9 mouse cellular contexts compared by ENCODE assay signal in the genomic region with DNA sequence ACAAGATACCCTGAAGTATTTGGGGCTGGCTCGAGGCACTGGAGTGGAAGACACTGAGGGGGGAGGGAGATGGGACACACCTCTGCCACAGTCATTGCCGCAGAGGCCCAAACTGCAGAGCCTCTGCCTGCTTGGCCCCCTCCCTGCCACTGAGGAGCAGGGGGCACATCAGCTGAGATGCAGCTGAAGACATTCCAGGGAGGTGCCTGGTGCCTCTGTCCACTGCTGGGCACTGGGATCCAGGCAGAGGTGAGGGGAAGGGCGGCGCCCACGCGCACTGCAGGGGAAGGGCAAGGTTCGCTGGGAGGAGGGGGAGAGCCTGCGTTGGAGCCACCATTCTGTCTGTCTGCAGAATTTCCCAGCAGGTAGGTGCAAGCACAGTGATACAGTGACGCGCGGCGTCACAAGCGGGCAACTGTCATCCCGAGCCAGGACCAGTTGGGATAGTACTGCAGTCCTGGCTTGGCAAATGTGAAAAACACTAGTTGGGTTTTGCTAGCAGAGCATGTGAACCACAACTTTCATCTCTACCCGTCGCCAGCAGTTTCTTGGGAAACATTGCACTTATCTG. TPM values are rescaled to one million over a fixed set of nuclear protein-coding genes. Genes with fewer than 3 reads are reported as not detected.
A peak's percentile ranks its signal among the peaks of the same experiment; 100 is the strongest.
DNase-seq lines count a peak whose midpoint lies in the region; ATAC-seq and TF ChIP-seq lines count a peak whose summit lies in the region.
"Had no signal": no experiment of that assay in that cellular context is flagged by ENCODE, and none has a peak within 500 bp of the region (broad histone marks: within the 10 kb centered on the region; RNA-seq: fewer than 3 reads in every experiment).

No protein-coding gene starts in this region.

- no peaks in the 10 kb centered on the region for H3K9me3 ChIP-seq in liver, embryonic 11.5 days (ENCODE audit: control insufficient read depth, low read length)
- no peaks in the 10 kb centered on the region for H3K9me3 ChIP-seq in liver, postnatal 0 days (ENCODE audit: low read length)
- no peaks in the 10 kb centered on the region for H3K9me3 ChIP-seq in hindbrain, embryonic 13.5 days
- no peaks in the 10 kb centered on the region for H3K9me3 ChIP-seq in midbrain, embryonic 15.5 days

- no peak for ATAC-seq in liver, embryonic 11.5 days (replicated peaks; ENCODE audit: low FRiP score)
- ATAC-seq in liver, postnatal 0 days = no peak
- ATAC-seq in hindbrain, embryonic 13.5 days (ENCODE audit: low FRiP score) = no peak
- ATAC-seq in midbrain, embryonic 15.5 days (replicated peaks) = peak; percentile 73

- no peak for TF ChIP-seq POLR2A in cerebellum, adult 2 months (IDR thresholded peaks at IDR 0.05; ENCODE audit: borderline replicate concordance, insufficient read depth, low read length)

- H3K27me3 ChIP-seq in liver, embryonic 11.5 days (replicated peaks; ENCODE audit: control insufficient read depth, insufficient read depth, low read length) = peaks cover 15% of the 10 kb centered on the region
- 0 out of 2 replicates have a peak, but pooled peaks cover 23% of the 10 kb centered on the region for H3K27me3 ChIP-seq in liver, postnatal 0 days (ENCODE audit: insufficient read depth, low read length)
- peaks cover 29% of the 10 kb centered on the region for H3K27me3 ChIP-seq in hindbrain, embryonic 13.5 days
- H3K27me3 ChIP-seq in midbrain, embryonic 15.5 days (replicated peaks) = peaks cover 7% of the 10 kb centered on the region; the same call in 1 of the 2 replicates
- no peaks in the 10 kb centered on the region; the same call in 1 of the 2 replicates for H3K27me3 ChIP-seq in cerebellum, adult 2 months (ENCODE audit: control insufficient read depth, insufficient read depth, low read length)

- peak; percentile 1 for DNase-seq in adrenal gland, postnatal 10 days
- DNase-seq in adrenal gland, postnatal 14 days = no peak
- no peak for DNase-seq in liver, embryonic 11.5 days (ENCODE audit: low spot score)
- DNase-seq in liver, postnatal 0 days = no peak
- DNase-seq in left cerebral cortex, postnatal 4 days = no peak
- no peak for DNase-seq in cerebellum, adult 2 months
- DNase-seq: lung, adult 2 months had no signal

- no peaks in the 10 kb centered on the region for H3K36me3 ChIP-seq in liver, embryonic 11.5 days (ENCODE audit: control insufficient read depth, insufficient read depth, low read length)
- H3K36me3 ChIP-seq in liver, postnatal 0 days (replicated peaks; ENCODE audit: insufficient read depth, low read length) = no peaks in the 10 kb centered on the region
- no peaks in the 10 kb centered on the region for H3K36me3 ChIP-seq in hindbrain, embryonic 13.5 days
- no peaks in the 10 kb centered on the region for H3K36me3 ChIP-seq in midbrain, embryonic 15.5 days (replicated peaks)

- TF ChIP-seq EP300 in liver, postnatal 0 days (IDR thresholded peaks at IDR 0.05; ENCODE audit: low read depth) = no peak

- H3K9ac ChIP-seq in liver, embryonic 11.5 days (ENCODE audit: low read depth, low read length) = no peak overlapping the region
- H3K9ac ChIP-seq in liver, postnatal 0 days (replicated peaks) = no peak overlapping the region
- no peak overlapping the region for H3K9ac ChIP-seq in hindbrain, embryonic 13.5 days
- no peak overlapping the region for H3K9ac ChIP-seq in midbrain, embryonic 15.5 days

- H3K4me2 ChIP-seq in liver, embryonic 11.5 days = peak overlapping the region; percentile 31
- no peak overlapping the region for H3K4me2 ChIP-seq in liver, postnatal 0 days (ENCODE audit: low read depth, low read length)
- peak overlapping the region; percentile 46 for H3K4me2 ChIP-seq in hindbrain, embryonic 13.5 days
- peak overlapping the region; percentile 48 for H3K4me2 ChIP-seq in midbrain, embryonic 15.5 days

- H3K27ac ChIP-seq in liver, embryonic 11.5 days (ENCODE audit: low read depth, low read length) = no peak overlapping the region
- no peak overlapping the region for H3K27ac ChIP-seq in liver, postnatal 0 days (ENCODE audit: low read depth)
- H3K27ac ChIP-seq in hindbrain, embryonic 13.5 days = no peak overlapping the region
- H3K27ac ChIP-seq in midbrain, embryonic 15.5 days = no peak overlapping the region
- H3K27ac ChIP-seq in cerebellum, adult 2 months (ENCODE audit: insufficient read depth, low read length) = no peak overlapping the region

- no peaks in the 10 kb centered on the region for H3K4me1 ChIP-seq in liver, embryonic 11.5 days (replicated peaks; ENCODE audit: control insufficient read depth, insufficient read depth, low read length)
- no peaks in the 10 kb centered on the region for H3K4me1 ChIP-seq in liver, postnatal 0 days (ENCODE audit: insufficient read depth)
- peaks cover 10% of the 10 kb centered on the region; the same call in 1 of the 2 replicates for H3K4me1 ChIP-seq in hindbrain, embryonic 13.5 days (replicated peaks)
- peaks cover 5% of the 10 kb centered on the region; the same call in 1 of the 2 replicates for H3K4me1 ChIP-seq in midbrain, embryonic 15.5 days
- H3K4me1 ChIP-seq in cerebellum, adult 2 months (ENCODE audit: control insufficient read depth, insufficient read depth, low read length) = no peaks in the 10 kb centered on the region

- intact Hi-C loops in left cerebral cortex, postnatal 4 days (cut with DNase I) = no loop called here

- TF ChIP-seq CTCF in liver, postnatal 0 days (IDR thresholded peaks at IDR 0.05; ENCODE audit: low read depth) = no peak
- TF ChIP-seq CTCF in cerebellum, adult 2 months (IDR thresholded peaks at IDR 0.05; ENCODE audit: borderline replicate concordance, insufficient read depth, low read depth, low read length) = no peak

- peak overlapping the region; percentile 10; the same call in 1 of the 2 replicates for H3K4me3 ChIP-seq in liver, embryonic 11.5 days (ENCODE audit: low read depth, low read length)
- no peak overlapping the region for H3K4me3 ChIP-seq in liver, postnatal 0 days (ENCODE audit: low read depth, low read length)
- peak overlapping the region; percentile 25 for H3K4me3 ChIP-seq in hindbrain, embryonic 13.5 days
- H3K4me3 ChIP-seq in midbrain, embryonic 15.5 days = peak overlapping the region; percentile 30
- H3K4me3 ChIP-seq in cerebellum, adult 2 months (replicated peaks; ENCODE audit: insufficient read depth, low read depth, low read length) = no peak overlapping the region

- WGBS in liver, embryonic 11.5 days = 23% methylated on average over 16 of the region's 16 CpGs
- 20% methylated on average over 16 of the region's 16 CpGs for WGBS in liver, postnatal 0 days (ENCODE audit: insufficient replicate concordance)
- WGBS in hindbrain, embryonic 13.5 days = 13% methylated on average over 16 of the region's 16 CpGs
- 28% methylated on average over 16 of the region's 16 CpGs for WGBS in midbrain, embryonic 15.5 days
- 4% methylated on average over 16 of the region's 16 CpGs for WGBS in cerebellum, adult 2 months

RNA-seq across cellular contexts. Expression of a gene that starts 0.9 kb away (rescaled TPM):
- total RNA-seq in adrenal gland, postnatal 10 days (2021) = 10 to 100 TPM; 13.6 to 18.4 TPM
- total RNA-seq in adrenal gland, postnatal 14 days (2021) = 15.2 and 17.1 TPM in 2 replicates
- polyA plus RNA-seq in liver, embryonic 11.5 days (2014; fragmentation: Nextera tagmentation; extraction: Ambion mirVana) = 1.7 and 1.8 TPM in 2 replicates
- not detected in 2 replicates for polyA plus RNA-seq in liver, postnatal 0 days (2015; fragmentation: Nextera tagmentation; extraction: Ambion mirVana)
- 0.78 and 1.1 TPM in 2 replicates for polyA plus RNA-seq in hindbrain, embryonic 13.5 days (2015; fragmentation: Nextera tagmentation; extraction: Ambion mirVana)
- polyA plus RNA-seq in midbrain, embryonic 15.5 days (2015; fragmentation: Nextera tagmentation; extraction: Ambion mirVana) = 1.5 and 2.0 TPM in 2 replicates
- 1 to 10 TPM; 2.4 to 5.5 TPM for total RNA-seq in left cerebral cortex, postnatal 4 days (2021)
- 1.3 and 1.7 TPM in 2 replicates for polyA plus RNA-seq in cerebellum, adult 2 months (2012; rRNA removed)
- polyA plus RNA-seq: lung, adult 2 months had no signal

Comparison
In these comparisons a context has a peak if more than half of its experiments do, and no peak if none do; other contexts are left out.
1. H3K4me3 ChIP-seq: peak in liver, embryonic 11.5 days (single experiment), hindbrain, embryonic 13.5 days (single experiment) and midbrain, embryonic 15.5 days (single experiment); none in liver, postnatal 0 days (single experiment) and cerebellum, adult 2 months (single experiment).